Mouse (Mus musculus): ENCODE measurements around the gene Gm29797. TPM values are rescaled to one million over a fixed set of nuclear protein-coding genes. Genes with fewer than 3 reads are reported as not detected.

The Gm29797 gene
- polyA plus RNA-seq, 1 experiment from 2014 or later = not detected

GRCm38 (mm10) chr2:181696801-181697420, 40.1 kb downstream of the Gm29797 start:
- no peaks in the 10 kb centered on the region for H3K9me3 ChIP-seq (ENCODE audit: control insufficient read depth, low read length)
- H3K27ac ChIP-seq (replicated peaks in 1 of 2; ENCODE audit: control insufficient read depth in 1 of 2, insufficient read depth in 1 of 2, low read depth in 2 of 2, low read length in 2 of 2) = no peak overlapping the region
- no peak overlapping the region for H3K4me3 ChIP-seq (ENCODE audit: control insufficient read depth in 1 of 2, insufficient read depth in 1 of 2, low read depth in 1 of 2, low read length in 2 of 2)
- no peak for ATAC-seq (ENCODE audit: insufficient number of reproducible peaks, insufficient read depth, low FRiP score, low read depth)
- H3K36me3 ChIP-seq (ENCODE audit: control insufficient read depth, insufficient read depth, low read length) = no peaks in the 10 kb centered on the region
- H3K4me2 ChIP-seq (ENCODE audit: low read length) = no peak overlapping the region
- H3K9ac ChIP-seq (ENCODE audit: low read length) = no peak overlapping the region
- WGBS = 61% methylated on average over 33 of the region's 33 CpGs
- no peaks in the 10 kb centered on the region for H3K27me3 ChIP-seq (ENCODE audit: control insufficient read depth, insufficient read depth, low read length)
- peaks cover 4 to 8% of the 10 kb centered on the region in 2 experiments; a peak in 3 of 4 replicates for H3K4me1 ChIP-seq (ENCODE audit: control insufficient read depth in 2 of 2, insufficient read depth in 2 of 2, low read length in 2 of 2)

GRCm38 (mm10) chr2:181698241-181698640, 41.4 kb downstream of the Gm29797 start, which contains the start of gene Lkaaear1:
Gene Lkaaear1, minus strand, starts transcription at chr2:181698442.
- Histone ChIP-seq H3K4me3 (ENCODE audit: control insufficient read depth in 1 of 2, insufficient read depth in 1 of 2, low read depth in 1 of 2, low read length in 2 of 2) (no peak within 1 kb of the TSS), H3K27me3 (ENCODE audit: control insufficient read depth, insufficient read depth, low read length) (no peaks in the 10 kb centered on the region), H3K9me3 (ENCODE audit: control insufficient read depth, low read length) (no peaks in the 10 kb centered on the region), H3K4me1 (ENCODE audit: control insufficient read depth in 2 of 2, insufficient read depth in 2 of 2, low read length in 2 of 2) (no peaks in the 10 kb centered on the region; a peak in 2 of 4 replicates), H3K4me2 (ENCODE audit: low read length) (no peak within 1 kb of the TSS), H3K36me3 (ENCODE audit: control insufficient read depth, insufficient read depth, low read length) (no peaks in the 10 kb centered on the region), H3K9ac (ENCODE audit: low read length) (no peak within 1 kb of the TSS), H3K27ac (replicated peaks in 1 of 2; ENCODE audit: control insufficient read depth in 1 of 2, insufficient read depth in 1 of 2, low read depth in 2 of 2, low read length in 2 of 2) (no peak within 1 kb of the TSS)
- ATAC-seq (ENCODE audit: insufficient number of reproducible peaks, insufficient read depth, low FRiP score, low read depth) = no peak
- 45% methylated on average over 5 of the region's 5 CpGs for WGBS

- WGBS = 29% methylated on average over 4 of the region's 4 CpGs
- Histone ChIP-seq H3K4me2 (ENCODE audit: low read length) (no peak overlapping the region), H3K27me3 (ENCODE audit: control insufficient read depth, insufficient read depth, low read length) (no peaks in the 10 kb centered on the region), H3K9ac (ENCODE audit: low read length) (no peak overlapping the region), H3K4me1 (ENCODE audit: control insufficient read depth in 2 of 2, insufficient read depth in 2 of 2, low read length in 2 of 2) (no peaks in the 10 kb centered on the region), H3K27ac (replicated peaks in 1 of 2; ENCODE audit: control insufficient read depth in 1 of 2, insufficient read depth in 1 of 2, low read depth in 2 of 2, low read length in 2 of 2) (no peak overlapping the region), H3K36me3 (ENCODE audit: control insufficient read depth, insufficient read depth, low read length) (no peaks in the 10 kb centered on the region), H3K4me3 (ENCODE audit: control insufficient read depth in 1 of 2, insufficient read depth in 1 of 2, low read depth in 1 of 2, low read length in 2 of 2) (no peak overlapping the region), H3K9me3 (ENCODE audit: control insufficient read depth, low read length) (no peaks in the 10 kb centered on the region)
- no peak for ATAC-seq (ENCODE audit: insufficient number of reproducible peaks, insufficient read depth, low FRiP score, low read depth)
These were observed 49.8 kb downstream of the Gm29797 start for GRCm38 (mm10) chr2:181706668-181707067.

Other genes starting within 250 kb of the Gm29797 start
- gene Zbtb46, start 197.6 kb upstream of the Gm29797 start, polyA plus RNA-seq (2014; fragmentation: Nextera tagmentation; extraction: Ambion mirVana) = 8.8 and 10.6 TPM in 2 replicates
- gene Abhd16b, start 163.8 kb upstream of the Gm29797 start, polyA plus RNA-seq (2014; fragmentation: Nextera tagmentation; extraction: Ambion mirVana) = 0.18 and 0.19 TPM in 2 replicates
- 128 and 139 TPM in 2 replicates for gene Tpd52l2, start 159.9 kb upstream of the Gm29797 start, polyA plus RNA-seq (2014; fragmentation: Nextera tagmentation; extraction: Ambion mirVana)
- 69.8 and 81.3 TPM in 2 replicates for gene Dnajc5, start 136.5 kb upstream of the Gm29797 start, polyA plus RNA-seq (2014; fragmentation: Nextera tagmentation; extraction: Ambion mirVana)
- gene Uckl1, start 72.1 kb upstream of the Gm29797 start, polyA plus RNA-seq (2014; fragmentation: Nextera tagmentation; extraction: Ambion mirVana) = 72.1 and 72.2 TPM in 2 replicates
- gene Prpf6, start 65.2 kb upstream of the Gm29797 start, polyA plus RNA-seq (2014; fragmentation: Nextera tagmentation; extraction: Ambion mirVana) = 41.1 and 43.0 TPM in 2 replicates
- 29.3 and 32.0 TPM in 2 replicates for gene Zfp512b, start 64.2 kb upstream of the Gm29797 start, polyA plus RNA-seq (2014; fragmentation: Nextera tagmentation; extraction: Ambion mirVana)
- 13.3 and 14.0 TPM in 2 replicates for gene Samd10, start 57.8 kb upstream of the Gm29797 start, polyA plus RNA-seq (2014; fragmentation: Nextera tagmentation; extraction: Ambion mirVana)
- gene Sox18, start 14.6 kb downstream of the Gm29797 start, polyA plus RNA-seq (2014; fragmentation: Nextera tagmentation; extraction: Ambion mirVana) = 44.1 and 49.2 TPM in 2 replicates
- gene Tcea2, start 23.3 kb downstream of the Gm29797 start, polyA plus RNA-seq (2014; fragmentation: Nextera tagmentation; extraction: Ambion mirVana) = 20.5 and 21.8 TPM in 2 replicates
- gene Rgs19, start 36.9 kb downstream of the Gm29797 start, polyA plus RNA-seq (2014; fragmentation: Nextera tagmentation; extraction: Ambion mirVana) = 42.8 and 44.2 TPM in 2 replicates
- gene Lkaaear1, start 41.4 kb downstream of the Gm29797 start, polyA plus RNA-seq (2014; fragmentation: Nextera tagmentation; extraction: Ambion mirVana) = not detected in 2 replicates
- gene Oprl1, start 58.0 kb downstream of the Gm29797 start, polyA plus RNA-seq (2014; fragmentation: Nextera tagmentation; extraction: Ambion mirVana) = 3.1 and 4.1 TPM in 2 replicates
- gene Myt1, start 106.3 kb downstream of the Gm29797 start, polyA plus RNA-seq (2014; fragmentation: Nextera tagmentation; extraction: Ambion mirVana) = 0.74 TPM in 1 of 2 replicates, not detected in the other
- gene Pcmtd2, start 180.8 kb downstream of the Gm29797 start, polyA plus RNA-seq (2014; fragmentation: Nextera tagmentation; extraction: Ambion mirVana) = 29.2 and 32.1 TPM in 2 replicates
- 44.9 and 47.7 TPM in 2 replicates for gene Polr3k, start 207.3 kb downstream of the Gm29797 start, polyA plus RNA-seq (2014; fragmentation: Nextera tagmentation; extraction: Ambion mirVana)

All from heart, embryonic 14.5 days (tissue).